Mouse (Mus musculus): Measurements from ENCODE around the gene Tas2r117. TPM values are rescaled to one million over a fixed set of nuclear protein-coding genes. Genes with fewer than 3 reads are reported as not detected.

The Tas2r117 gene
- polyA plus RNA-seq (2012; fragmentation: generic; extraction: Trizol), result not detected

DNA sequence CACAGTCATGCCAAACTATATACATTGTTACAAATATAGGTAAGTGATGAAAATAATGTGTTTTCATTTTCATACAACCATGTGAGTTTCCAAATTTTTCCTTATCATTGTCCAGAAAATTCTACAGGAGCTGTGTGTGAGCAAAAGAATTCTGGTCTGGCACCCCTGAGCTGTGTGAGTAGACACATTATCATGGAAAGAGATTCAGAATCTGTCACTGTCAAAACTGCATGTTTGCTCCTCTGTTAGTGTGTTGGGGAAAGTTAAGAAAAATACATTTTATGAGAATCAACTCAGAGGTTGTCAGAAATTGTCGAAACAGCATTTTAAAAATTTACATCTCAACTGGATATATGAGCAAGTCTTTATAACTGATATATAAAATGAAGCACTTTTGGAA is at the start of gene Tas2r117:
Gene Tas2r117, plus strand, starts transcription at position 301 of the 400 bp plus-strand sequence.

DNA sequence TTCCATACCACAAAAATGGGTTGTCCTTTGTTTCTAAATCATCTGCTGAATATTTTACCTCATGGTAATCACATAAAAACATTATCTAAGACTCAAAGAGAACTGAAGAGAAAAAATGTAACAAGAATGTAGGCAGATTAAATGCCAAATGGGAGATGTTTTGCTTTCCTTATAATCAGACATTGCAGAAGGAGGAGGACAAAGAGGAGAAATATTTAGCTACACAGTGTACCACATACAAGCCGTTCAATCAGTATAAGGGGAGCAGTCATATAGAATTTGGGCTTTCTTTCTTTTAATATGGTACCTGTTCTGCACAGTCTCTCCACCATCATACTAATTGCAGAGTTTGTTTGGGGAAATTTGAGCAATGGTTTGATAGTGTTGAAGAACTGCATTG is 48.2 kb upstream of the Tas2r117 start, which contains the start of gene Tas2r124:
Gene Tas2r124, plus strand, starts transcription at position 301 of the 400 bp plus-strand sequence.

DNA sequence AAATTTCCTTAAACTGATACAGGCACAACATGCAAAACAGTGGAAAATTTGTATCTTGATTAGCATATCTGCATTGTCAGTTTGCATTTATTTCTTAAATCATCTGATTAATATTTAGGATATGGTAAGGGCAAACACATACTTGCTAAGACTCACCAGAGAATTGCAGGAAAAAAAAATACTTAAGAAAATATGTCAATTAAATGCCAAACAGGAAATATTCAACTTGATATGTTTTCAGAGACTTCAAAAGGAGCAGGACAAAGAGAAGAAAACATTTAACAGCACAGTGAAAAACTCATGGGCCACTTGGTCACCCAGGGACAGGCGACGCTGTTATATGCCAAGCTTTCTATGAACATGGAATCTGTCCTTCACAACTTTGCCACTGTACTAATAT is 40.8 kb upstream of the Tas2r117 start, which contains the start of gene Tas2r102:
Gene Tas2r102, plus strand, starts transcription at position 301 of the 400 bp plus-strand sequence.

DNA sequence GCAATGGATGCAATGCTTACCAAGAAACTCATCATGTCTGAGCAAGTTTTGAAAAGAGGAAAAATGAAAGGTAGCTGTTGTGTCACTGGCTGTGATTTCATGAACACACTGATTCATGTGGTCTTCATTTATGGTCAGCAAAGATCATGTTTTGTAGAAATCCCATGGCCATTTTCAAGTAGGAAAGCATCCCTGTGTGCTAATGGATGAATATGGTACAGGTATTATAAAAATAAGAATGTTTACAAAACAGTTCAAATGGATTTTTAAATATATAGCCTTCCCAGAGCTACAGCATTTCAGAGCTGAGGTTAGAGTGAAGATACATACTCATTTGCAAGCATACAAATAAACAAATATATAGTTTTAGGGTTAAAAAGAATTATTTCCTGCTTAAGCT is 24.6 kb upstream of the Tas2r117 start, which contains the start of gene Tas2r136:
Gene Tas2r136, minus strand, starts transcription at position 101 of the 400 bp plus-strand sequence.

DNA sequence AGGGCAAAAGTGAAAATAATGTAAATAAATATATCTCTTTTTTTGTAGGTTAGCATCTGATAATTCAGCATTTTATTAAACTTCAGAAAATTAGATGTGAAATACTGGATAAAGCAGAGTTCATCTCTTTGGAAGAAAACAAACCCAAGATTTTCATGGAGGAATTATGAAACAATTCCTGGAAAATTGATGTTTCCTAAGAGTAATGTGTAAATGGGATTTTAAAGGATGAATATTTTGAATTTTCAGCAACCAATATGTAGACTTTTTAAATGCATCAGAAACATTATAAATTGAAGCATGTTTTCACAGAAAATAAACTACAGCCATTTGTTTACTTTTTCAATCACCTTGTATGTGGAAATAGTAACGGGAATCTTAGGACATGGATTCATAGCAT is 44.2 kb downstream of the Tas2r117 start, which contains the start of gene Tas2r123:
Gene Tas2r123, plus strand, starts transcription at position 301 of the 400 bp plus-strand sequence.

Other genes with a start within 250 kb of the Tas2r117 start
- not detected for gene Prh1, start 233.0 kb upstream of the Tas2r117 start, polyA plus RNA-seq (2012; fragmentation: generic; extraction: Trizol)
- gene Prp2, start 206.9 kb upstream of the Tas2r117 start, polyA plus RNA-seq (2012; fragmentation: generic; extraction: Trizol), result not detected
- gene A630073D07Rik, start 151.3 kb upstream of the Tas2r117 start, polyA plus RNA-seq (2012; fragmentation: generic; extraction: Trizol), result not detected
- not detected for gene Tas2r120, start 145.9 kb upstream of the Tas2r117 start, polyA plus RNA-seq (2012; fragmentation: generic; extraction: Trizol)
- gene Tas2r121, start 101.8 kb upstream of the Tas2r117 start, polyA plus RNA-seq (2012; fragmentation: generic; extraction: Trizol), result not detected
- gene Tas2r122, start 90.9 kb upstream of the Tas2r117 start, polyA plus RNA-seq (2012; fragmentation: generic; extraction: Trizol), result not detected
- not detected for gene Tas2r115, start 64.8 kb upstream of the Tas2r117 start, polyA plus RNA-seq (2012; fragmentation: generic; extraction: Trizol)
- gene Tas2r124, start 48.1 kb upstream of the Tas2r117 start, polyA plus RNA-seq (2012; fragmentation: generic; extraction: Trizol), result not detected
- gene Tas2r102, start 40.7 kb upstream of the Tas2r117 start, polyA plus RNA-seq (2012; fragmentation: generic; extraction: Trizol), result not detected
- not detected for gene Tas2r136, start 24.7 kb upstream of the Tas2r117 start, polyA plus RNA-seq (2012; fragmentation: generic; extraction: Trizol)
- not detected for gene Tas2r123, start 44.3 kb downstream of the Tas2r117 start, polyA plus RNA-seq (2012; fragmentation: generic; extraction: Trizol)
- gene Tas2r116, start 52.6 kb downstream of the Tas2r117 start, polyA plus RNA-seq (2012; fragmentation: generic; extraction: Trizol), result not detected
- gene Tas2r110, start 65.2 kb downstream of the Tas2r117 start, polyA plus RNA-seq (2012; fragmentation: generic; extraction: Trizol), result not detected
- not detected for gene Tas2r113, start 90.2 kb downstream of the Tas2r117 start, polyA plus RNA-seq (2012; fragmentation: generic; extraction: Trizol)
- not detected for gene Tas2r125, start 106.8 kb downstream of the Tas2r117 start, polyA plus RNA-seq (2012; fragmentation: generic; extraction: Trizol)
- not detected for gene Tas2r129, start 148.3 kb downstream of the Tas2r117 start, polyA plus RNA-seq (2012; fragmentation: generic; extraction: Trizol)
- gene Tas2r131, start 155.1 kb downstream of the Tas2r117 start, polyA plus RNA-seq (2012; fragmentation: generic; extraction: Trizol), result not detected
- gene Tas2r109, start 178.1 kb downstream of the Tas2r117 start, polyA plus RNA-seq (2012; fragmentation: generic; extraction: Trizol), result not detected
- not detected for gene Tas2r103, start 234.3 kb downstream of the Tas2r117 start, polyA plus RNA-seq (2012; fragmentation: generic; extraction: Trizol)

Data from C3H10T1/2 (cell line).